Mouse (Mus musculus): Measurements from ENCODE around the gene Mpzl2. TPM values are rescaled to one million over a fixed set of nuclear protein-coding genes. Genes with fewer than 3 reads are reported as not detected.
A peak's percentile ranks its signal among the peaks of the same experiment; 100 is the strongest.

Gene Mpzl2
- polyA plus RNA-seq, 1 experiment from 2014 or later = 11.0 TPM

DNA sequence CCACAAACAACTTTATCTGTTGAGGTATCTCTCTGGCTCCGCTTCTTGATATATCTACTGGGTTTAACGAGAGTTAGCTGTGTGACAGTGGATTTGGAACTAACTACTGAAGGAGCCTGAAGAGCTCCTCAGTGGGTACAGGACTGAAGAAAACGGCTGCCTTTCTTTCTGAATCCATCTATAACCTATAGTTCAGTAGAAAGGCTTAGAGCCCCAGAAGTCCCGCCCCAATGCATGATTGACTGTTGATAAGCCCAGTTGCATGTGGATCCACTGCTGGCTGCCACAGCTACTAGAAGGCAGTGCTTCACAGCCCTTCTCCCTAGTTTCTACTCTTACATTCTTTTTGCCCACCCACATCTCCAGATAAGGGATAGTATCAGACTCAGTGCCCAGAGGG is 29.1 kb upstream of the Mpzl2 start:
- 70% methylated on average over 4 of the region's 4 CpGs for WGBS
- Histone ChIP-seq H3K4me2 (replicated peaks; ENCODE audit: low read depth) (no peak overlapping the region), H3K9ac (ENCODE audit: low read depth, low read length) (no peak overlapping the region), H3K4me3 (ENCODE audit: low read depth, low read length) (no peak overlapping the region), H3K36me3 (ENCODE audit: control insufficient read depth, insufficient read depth) (no peaks in the 10 kb centered on the region), H3K9me3 (ENCODE audit: control insufficient read depth) (no peaks in the 10 kb centered on the region), H3K4me1 (replicated peaks; ENCODE audit: control insufficient read depth, insufficient read depth, low read length) (no peaks in the 10 kb centered on the region), H3K27me3 (replicated peaks; ENCODE audit: control insufficient read depth, insufficient read depth, low read length) (no peaks in the 10 kb centered on the region), H3K27ac (ENCODE audit: low read depth, low read length) (no peak overlapping the region)
- ATAC-seq = no peak
- TF ChIP-seq CTCF (IDR thresholded peaks at IDR 0.05; ENCODE audit: low read depth) = no peak

DNA sequence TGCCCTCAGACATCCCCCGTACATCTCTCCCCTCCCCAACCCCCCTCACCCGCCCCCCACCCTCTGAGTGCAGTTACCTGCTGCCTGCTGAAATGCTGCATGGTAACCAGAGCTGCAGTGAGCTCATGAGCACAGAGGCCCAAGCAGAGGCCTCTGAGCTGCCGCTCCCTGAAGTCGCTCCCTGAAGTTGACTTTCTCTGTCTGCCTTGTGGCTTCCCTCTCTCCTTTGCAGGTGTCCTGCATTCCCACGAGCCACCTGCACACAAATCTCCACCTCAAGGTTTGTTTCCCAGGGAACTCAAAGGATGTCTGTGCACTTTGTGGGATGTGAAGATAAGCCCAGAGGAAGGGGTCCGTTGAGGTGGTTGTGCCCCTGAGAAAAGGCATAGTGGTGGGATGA is 28.3 kb upstream of the Mpzl2 start:
- 56% methylated on average over 5 of the region's 6 CpGs for WGBS
- Histone ChIP-seq H3K9me3 (ENCODE audit: control insufficient read depth) (no peaks in the 10 kb centered on the region), H3K27me3 (replicated peaks; ENCODE audit: control insufficient read depth, insufficient read depth, low read length) (no peaks in the 10 kb centered on the region), H3K4me2 (replicated peaks; ENCODE audit: low read depth) (no peak overlapping the region), H3K4me1 (replicated peaks; ENCODE audit: control insufficient read depth, insufficient read depth, low read length) (no peaks in the 10 kb centered on the region), H3K27ac (ENCODE audit: low read depth, low read length) (no peak overlapping the region), H3K9ac (ENCODE audit: low read depth, low read length) (no peak overlapping the region), H3K36me3 (ENCODE audit: control insufficient read depth, insufficient read depth) (no peaks in the 10 kb centered on the region), H3K4me3 (ENCODE audit: low read depth, low read length) (no peak overlapping the region)
- no peak for ATAC-seq
- no peak for TF ChIP-seq CTCF (IDR thresholded peaks at IDR 0.05; ENCODE audit: low read depth)

DNA sequence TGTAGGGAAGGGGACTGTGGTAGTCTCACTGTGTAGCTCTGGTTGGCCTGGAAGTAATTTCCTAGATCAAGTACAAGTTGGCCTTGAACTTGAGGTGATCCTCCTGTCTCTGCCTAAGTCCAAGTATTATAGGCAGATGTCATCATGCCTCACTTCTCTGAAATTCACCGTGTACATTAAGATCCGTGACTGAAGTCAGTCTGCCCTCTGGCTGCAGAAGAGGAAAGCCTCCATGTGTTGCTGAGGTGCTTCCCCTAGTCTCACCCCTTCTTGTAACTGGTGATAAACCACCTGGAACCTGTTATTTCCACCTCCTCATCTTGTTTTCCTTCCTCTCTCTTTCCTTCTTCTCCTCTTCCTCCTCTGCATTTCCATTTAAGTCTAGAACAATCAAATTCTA is 24.7 kb upstream of the Mpzl2 start:
- H3K27ac ChIP-seq (ENCODE audit: low read depth, low read length) = no peak overlapping the region
- no peaks in the 10 kb centered on the region for H3K9me3 ChIP-seq (ENCODE audit: control insufficient read depth)
- no peak for ATAC-seq
- H3K4me1 ChIP-seq (replicated peaks; ENCODE audit: control insufficient read depth, insufficient read depth, low read length) = no peaks in the 10 kb centered on the region
- no peak overlapping the region for H3K9ac ChIP-seq (ENCODE audit: low read depth, low read length)
- H3K4me3 ChIP-seq (ENCODE audit: low read depth, low read length) = no peak overlapping the region
- peak; percentile 22; the same call in 1 of the 2 replicates for TF ChIP-seq CTCF (IDR thresholded peaks at IDR 0.05; ENCODE audit: low read depth)
- WGBS = 48% methylated on average over 2 of the region's 2 CpGs
- H3K4me2 ChIP-seq (replicated peaks; ENCODE audit: low read depth) = no peak overlapping the region
- no peaks in the 10 kb centered on the region for H3K36me3 ChIP-seq (ENCODE audit: control insufficient read depth, insufficient read depth)
- H3K27me3 ChIP-seq (replicated peaks; ENCODE audit: control insufficient read depth, insufficient read depth, low read length) = no peaks in the 10 kb centered on the region

DNA sequence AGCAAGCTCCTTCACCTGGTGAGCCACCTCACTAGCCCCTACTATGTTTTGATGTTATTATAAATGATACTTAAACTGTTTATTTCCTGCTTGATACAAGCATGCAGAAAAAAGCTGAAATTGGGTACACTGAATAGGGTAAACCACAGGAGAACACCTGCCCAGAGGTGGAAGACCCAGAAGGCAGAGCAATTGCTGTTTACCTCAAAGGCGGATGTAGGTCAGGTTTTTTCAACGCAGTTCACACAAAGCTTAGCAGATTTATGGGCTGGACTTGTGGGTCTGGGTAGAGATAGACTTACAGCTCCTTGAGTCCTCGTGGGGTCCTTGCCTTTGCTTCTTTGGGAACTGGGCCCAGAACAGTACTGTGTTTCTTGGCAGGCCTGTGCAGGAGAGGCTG is 23.8 kb upstream of the Mpzl2 start:
- H3K9ac ChIP-seq (ENCODE audit: low read depth, low read length) = no peak overlapping the region
- WGBS = 66% methylated on average over 3 of the region's 3 CpGs
- no peak for ATAC-seq

DNA sequence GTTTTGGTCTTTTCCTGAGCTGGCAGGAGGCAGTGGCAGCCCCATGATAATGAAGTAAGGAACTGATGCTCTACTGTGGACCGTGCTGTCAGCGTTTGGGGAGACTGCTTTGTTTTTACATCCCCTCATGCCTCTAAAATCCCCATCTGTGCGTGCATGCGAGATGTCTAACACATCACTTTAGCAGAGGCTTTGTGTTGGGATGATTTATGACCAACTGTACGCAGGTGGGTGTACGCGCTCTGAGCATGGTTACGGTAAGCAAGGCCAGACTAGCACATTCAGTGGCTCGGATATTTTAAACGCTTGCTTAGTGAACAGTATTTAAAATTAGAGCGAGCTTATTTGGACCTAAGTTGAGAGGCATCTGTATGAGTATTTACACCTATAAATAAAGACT is 21.6 kb upstream of the Mpzl2 start:
- H3K4me1 ChIP-seq (replicated peaks; ENCODE audit: control insufficient read depth, insufficient read depth, low read length) = no peaks in the 10 kb centered on the region
- no peak for TF ChIP-seq CTCF (IDR thresholded peaks at IDR 0.05; ENCODE audit: low read depth)
- no peak overlapping the region for H3K9ac ChIP-seq (ENCODE audit: low read depth, low read length)
- no peaks in the 10 kb centered on the region for H3K36me3 ChIP-seq (ENCODE audit: control insufficient read depth, insufficient read depth)
- H3K27me3 ChIP-seq (replicated peaks; ENCODE audit: control insufficient read depth, insufficient read depth, low read length) = no peaks in the 10 kb centered on the region
- no peak for ATAC-seq
- H3K4me3 ChIP-seq (ENCODE audit: low read depth, low read length) = no peak overlapping the region
- H3K9me3 ChIP-seq (ENCODE audit: control insufficient read depth) = no peaks in the 10 kb centered on the region
- 79% methylated on average over 11 of the region's 11 CpGs for WGBS
- no peak overlapping the region for H3K4me2 ChIP-seq (replicated peaks; ENCODE audit: low read depth)
- no peak overlapping the region for H3K27ac ChIP-seq (ENCODE audit: low read depth, low read length)

More for the DNA sequence above, 23.8 kb upstream of the Mpzl2 start:
- no peaks in the 10 kb centered on the region for H3K27me3 ChIP-seq (replicated peaks; ENCODE audit: control insufficient read depth, insufficient read depth, low read length)
- H3K4me1 ChIP-seq (replicated peaks; ENCODE audit: control insufficient read depth, insufficient read depth, low read length) = no peaks in the 10 kb centered on the region
- no peaks in the 10 kb centered on the region for H3K36me3 ChIP-seq (ENCODE audit: control insufficient read depth, insufficient read depth)
- H3K4me3 ChIP-seq (ENCODE audit: low read depth, low read length) = no peak overlapping the region
- no peak for TF ChIP-seq CTCF (IDR thresholded peaks at IDR 0.05; ENCODE audit: low read depth)
- H3K4me2 ChIP-seq (replicated peaks; ENCODE audit: low read depth) = no peak overlapping the region
- H3K27ac ChIP-seq (ENCODE audit: low read depth, low read length) = no peak overlapping the region
- no peaks in the 10 kb centered on the region for H3K9me3 ChIP-seq (ENCODE audit: control insufficient read depth)

DNA sequence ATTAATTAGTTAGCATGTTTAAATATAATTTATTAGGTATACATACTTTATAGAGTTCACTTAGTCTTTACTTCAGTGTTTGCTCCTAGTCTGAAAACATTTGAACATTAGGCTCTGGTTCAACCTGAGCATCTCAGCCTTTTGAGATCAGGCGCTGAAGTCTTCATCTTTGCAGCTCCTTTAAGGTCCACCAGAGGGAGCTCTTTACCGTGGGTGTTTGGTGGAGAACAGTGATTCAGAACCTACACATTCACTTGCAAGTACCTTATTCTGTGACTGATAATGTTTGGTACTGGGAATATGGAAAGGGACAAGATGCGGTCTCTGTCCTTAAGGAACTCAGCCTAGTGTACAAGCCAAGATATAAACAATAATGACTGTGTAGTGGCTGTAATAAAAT is 16.8 kb upstream of the Mpzl2 start:
- TF ChIP-seq CTCF (IDR thresholded peaks at IDR 0.05; ENCODE audit: low read depth) = peak; percentile 93
- Histone ChIP-seq H3K27me3 (replicated peaks; ENCODE audit: control insufficient read depth, insufficient read depth, low read length) (0 out of 2 replicates have a peak, but pooled peaks cover 4% of the 10 kb centered on the region), H3K27ac (ENCODE audit: low read depth, low read length) (no peak overlapping the region), H3K4me1 (replicated peaks; ENCODE audit: control insufficient read depth, insufficient read depth, low read length) (no peaks in the 10 kb centered on the region), H3K9ac (ENCODE audit: low read depth, low read length) (no peak overlapping the region), H3K36me3 (ENCODE audit: control insufficient read depth, insufficient read depth) (no peaks in the 10 kb centered on the region), H3K9me3 (ENCODE audit: control insufficient read depth) (no peaks in the 10 kb centered on the region), H3K4me2 (replicated peaks; ENCODE audit: low read depth) (no peak overlapping the region), H3K4me3 (ENCODE audit: low read depth, low read length) (no peak overlapping the region)
- no peak for ATAC-seq
- WGBS = 18% methylated on average over 3 of the region's 3 CpGs

DNA sequence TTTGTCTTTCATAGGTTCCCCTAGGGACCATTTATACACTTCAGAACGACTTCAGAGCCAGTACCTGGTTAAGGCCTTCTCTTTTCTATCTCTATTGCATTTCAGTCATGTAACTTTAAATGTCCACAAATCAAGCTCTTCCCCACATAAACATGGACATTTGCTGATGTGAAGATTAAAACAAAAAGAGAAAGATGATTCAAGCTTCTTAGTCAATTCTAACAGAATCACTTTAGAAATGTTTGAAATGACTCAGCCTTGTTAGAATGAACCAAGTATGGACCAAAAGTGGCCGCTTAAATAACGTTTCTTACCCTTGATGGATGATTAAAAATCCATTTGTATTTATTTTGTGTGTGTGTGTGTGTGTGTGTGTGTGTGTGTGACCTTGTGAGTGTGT is 16.0 kb upstream of the Mpzl2 start:
- Histone ChIP-seq H3K4me1 (replicated peaks; ENCODE audit: control insufficient read depth, insufficient read depth, low read length) (no peaks in the 10 kb centered on the region), H3K4me3 (ENCODE audit: low read depth, low read length) (no peak overlapping the region), H3K27me3 (replicated peaks; ENCODE audit: control insufficient read depth, insufficient read depth, low read length) (0 out of 2 replicates have a peak, but pooled peaks cover 4% of the 10 kb centered on the region), H3K9ac (ENCODE audit: low read depth, low read length) (no peak overlapping the region), H3K4me2 (replicated peaks; ENCODE audit: low read depth) (no peak overlapping the region), H3K9me3 (ENCODE audit: control insufficient read depth) (no peaks in the 10 kb centered on the region), H3K27ac (ENCODE audit: low read depth, low read length) (no peak overlapping the region), H3K36me3 (ENCODE audit: control insufficient read depth, insufficient read depth) (no peaks in the 10 kb centered on the region)
- no peak for TF ChIP-seq CTCF (IDR thresholded peaks at IDR 0.05; ENCODE audit: low read depth)
- WGBS = 60% methylated on average over 3 of the region's 3 CpGs
- ATAC-seq = no peak
